Mouse (Mus musculus) cortical plate, adult 2 months (tissue): ENCODE results near the gene Gif.

ENCODE experiments used
- CTCF ChIP-seq: fragments of 200-500 bp; IDR thresholded peaks from 2 replicates; pipeline ENCODE4 v1.5.1; 2011; ENCODE audit warnings: mild to moderate bottlenecking, control low read depth, low read length; ENCODE audit not compliant: insufficient read depth; ENCODE audit errors: extremely low read depth
- POLR2A ChIP-seq: fragments of 200-500 bp; IDR thresholded peaks from 2 replicates; pipeline ENCODE4 v1.6.1; 2011; ENCODE audit warnings: mild to moderate bottlenecking, low read length, control low read depth; ENCODE audit not compliant: insufficient read depth; ENCODE audit errors: extremely low read depth

- TF ChIP-seq CTCF: no peak
- no peak for TF ChIP-seq POLR2A
Observed at GRCm38 (mm10) chr19:11807822-11808221, 60.5 kb downstream of the Gif start.
